Mouse (Mus musculus) kidney, postnatal 0 days (tissue): ENCODE data around the gene Map9. TPM values are rescaled to one million over a fixed set of nuclear protein-coding genes. Genes with fewer than 3 reads are reported as not detected.
"Not testable (repeated sequence)": the region's sequence is repeated elsewhere in the genome, so short reads cannot be mapped to it uniquely, and the experiment has no call there.

Experiments
- ATAC-seq: fragments of 200-750 bp; cut with Nextera tagmentation; replicated peaks from 2 replicates; pipeline ENCODE4 v1.8.0; 2017; ENCODE audit warnings: low read depth, moderate number of reproducible peaks, moderate TSS enrichment, moderate library complexity; ENCODE audit not compliant: low FRiP score
- DNase-seq: peaks from one replicate; pipeline ENCODE4 v3.0.0-alpha.2; 2016; ENCODE audit warnings: low spot score
- H3K27ac ChIP-seq: fragments of 300-500 bp; sonication (generic); 2 replicates; pipeline ENCODE4 v1.5.1; 2014; ENCODE audit warnings: mild to moderate bottlenecking
- H3K27me3 ChIP-seq: fragments of 300-500 bp; sonication (generic); 2 replicates; pipeline ENCODE4 v1.6.1; 2014; ENCODE audit warnings: low read length, mixed read lengths; ENCODE audit not compliant: insufficient read depth
- H3K36me3 ChIP-seq: fragments of 300-500 bp; sonication (generic); 2 replicates; pipeline ENCODE4 v1.6.1; 2014; ENCODE audit warnings: low read length, mixed read lengths; ENCODE audit not compliant: insufficient read depth
- H3K4me1 ChIP-seq: fragments of 300-500 bp; sonication (generic); replicated peaks from 2 replicates; pipeline ENCODE4 v1.6.1; 2014; ENCODE audit warnings: antibody characterized with exemption, low read length, mixed read lengths; ENCODE audit not compliant: insufficient read depth
- H3K4me2 ChIP-seq: fragments of 300-500 bp; sonication (generic); 2 replicates; pipeline ENCODE4 v1.6.1; 2014; ENCODE audit warnings: mild to moderate bottlenecking, low read length, moderate library complexity, mixed read lengths
- H3K4me3 ChIP-seq: fragments of 300-500 bp; sonication (generic); replicated peaks from 2 replicates; pipeline ENCODE4 v1.5.1; 2014; ENCODE audit warnings: low read depth, low read length
- H3K9ac ChIP-seq: fragments of 300-500 bp; sonication (generic); 2 replicates; pipeline ENCODE4 v1.6.1; 2014; ENCODE audit warnings: low read depth, low read length
- H3K9me3 ChIP-seq: fragments of 300-500 bp; sonication (generic); replicated peaks from 2 replicates; pipeline ENCODE4 v1.6.1; 2016; ENCODE audit warnings: low read length, inconsistent platforms, mixed read lengths
- CTCF ChIP-seq: IDR thresholded peaks from 2 replicates; pipeline ENCODE4 v1.5.1; 2016; ENCODE audit warnings: antibody characterized with exemption, low read depth, mild to moderate bottlenecking, moderate library complexity
- WGBS: fragments of 180-500 bp; shearing (Covaris S2); extraction: QIAGEN DNeasy Blood & Tissue Kit; methylation state at CpG from one replicate; pipeline ENCODE4 v1.1.7; 2014; 5-methylcytosine and 5-hydroxymethylcytosine counted together
- polyA plus RNA-seq: library from polyadenylated mRNA; unstranded; fragments of >200 nt; fragmentation: Nextera tagmentation; extraction: Ambion mirVana; gene quantifications from 2 replicates; pipeline ENCODE4 v1.2.1, GENCODE M21; 2015

The Map9 gene
- 7.2 and 7.4 TPM in 2 replicates for polyA plus RNA-seq

- Histone ChIP-seq H3K4me1 (no peaks in the 10 kb centered on the region), H3K4me2 (peak within 1 kb of the TSS; percentile 81), H3K36me3 (no peaks in the 10 kb centered on the region), H3K27me3 (no peaks in the 10 kb centered on the region), H3K27ac (no peak within 1 kb of the TSS), H3K9ac (peak within 1 kb of the TSS; percentile 28; the same call in 1 of the 2 replicates), H3K9me3 (no peaks in the 10 kb centered on the region), H3K4me3 (peak within 1 kb of the TSS; percentile 55)
- under 1% methylated on average over 54 of the region's 54 CpGs for WGBS
- DNase-seq (peak; percentile 99), ATAC-seq (peak; percentile 100)
- no peak for TF ChIP-seq CTCF
These were observed at the start of gene Map9 for GRCm38 (mm10) chr3:82357797-82358524. Gene Map9 (plus strand): TSS chr3:82358044.

- Histone ChIP-seq H3K9me3 (no peaks in the 10 kb centered on the region), H3K9ac (no peak overlapping the region), H3K4me1 (no peaks in the 10 kb centered on the region), H3K36me3 (no peaks in the 10 kb centered on the region), H3K4me2 (no peak overlapping the region), H3K4me3 (no peak overlapping the region), H3K27me3 (no peaks in the 10 kb centered on the region), H3K27ac (no peak overlapping the region)
- no peak for ATAC-seq
- TF ChIP-seq CTCF: no peak
- WGBS: 83% methylated on average over 4 of the region's 4 CpGs
- DNase-seq: no peak
These were observed 42.1 kb upstream of the Map9 start for GRCm38 (mm10) chr3:82315728-82316127.

GRCm38 (mm10) chr3:82326736-82327135 lies 31.1 kb upstream of the Map9 start:
- H3K4me3 ChIP-seq, H3K4me1 ChIP-seq, H3K27me3 ChIP-seq, H3K9ac ChIP-seq, DNase-seq, H3K36me3 ChIP-seq, H3K27ac ChIP-seq, ATAC-seq, H3K4me2 ChIP-seq, H3K9me3 ChIP-seq: not testable (repeated sequence)
- 91% methylated on average over 1 of the region's 1 CpGs for WGBS

GRCm38 (mm10) chr3:82332067-82332466 lies 25.8 kb upstream of the Map9 start:
- H3K36me3 ChIP-seq: no peaks in the 10 kb centered on the region
- DNase-seq: no peak
- no peak overlapping the region for H3K27ac ChIP-seq
- no peak overlapping the region for H3K4me3 ChIP-seq
- no peaks in the 10 kb centered on the region; the same call in 1 of the 2 replicates for H3K4me1 ChIP-seq
- no peak overlapping the region for H3K9ac ChIP-seq
- no peak overlapping the region for H3K4me2 ChIP-seq
- no peaks in the 10 kb centered on the region for H3K27me3 ChIP-seq
- whole genome bisulfite sequencing: 90% methylated on average over 1 of the region's 1 CpGs
- ATAC-seq: no peak
- no peak for TF ChIP-seq CTCF
- H3K9me3 ChIP-seq: no peaks in the 10 kb centered on the region

- H3K4me3 ChIP-seq: no peak overlapping the region
- H3K27me3 ChIP-seq: no peaks in the 10 kb centered on the region
- H3K36me3 ChIP-seq: no peaks in the 10 kb centered on the region
- WGBS: 76% methylated on average over 4 of the region's 4 CpGs
- ATAC-seq (no peak), DNase-seq (no peak)
- TF ChIP-seq CTCF: no peak
- no peak overlapping the region for H3K27ac ChIP-seq
- H3K9me3 ChIP-seq: no peaks in the 10 kb centered on the region
- no peak overlapping the region for H3K9ac ChIP-seq
- H3K4me2 ChIP-seq: no peak overlapping the region
- H3K4me1 ChIP-seq: no peaks in the 10 kb centered on the region; the same call in 1 of the 2 replicates
These were observed 25.3 kb upstream of the Map9 start for GRCm38 (mm10) chr3:82332536-82332935.

GRCm38 (mm10) chr3:82333128-82333969 lies 24.5 kb upstream of the Map9 start:
- peak; percentile 98 for TF ChIP-seq CTCF
- ATAC-seq: peak; percentile 78
- Histone ChIP-seq H3K4me1 (no peaks in the 10 kb centered on the region; the same call in 1 of the 2 replicates), H3K9ac (no peak overlapping the region), H3K4me3 (0 out of 2 replicates have a peak overlapping the region, but pooled peaks have one; percentile 16), H3K4me2 (peak overlapping the region; percentile 50), H3K27ac (peak overlapping the region; percentile 68; the same call in 1 of the 2 replicates), H3K9me3 (no peaks in the 10 kb centered on the region), H3K36me3 (no peaks in the 10 kb centered on the region), H3K27me3 (no peaks in the 10 kb centered on the region)
- WGBS: 6% methylated on average over 16 of the region's 16 CpGs
- peak; percentile 92 for DNase-seq
